Mouse (Mus musculus) neural tube, embryonic 10.5 days (tissue): ENCODE data around the gene Rasef.
A peak's percentile ranks its signal among the peaks of the same experiment; 100 is the strongest.
"Not testable (repeated sequence)": the region's sequence is repeated elsewhere in the genome, so short reads cannot be mapped to it uniquely, and the experiment has no call there.

Source experiments
- DNase-seq: peaks from one replicate; pipeline ENCODE4 v3.0.0-alpha.2; 2017; ENCODE audit warnings: low spot score; ENCODE audit errors: extremely low spot score

The Rasef gene

DNA sequence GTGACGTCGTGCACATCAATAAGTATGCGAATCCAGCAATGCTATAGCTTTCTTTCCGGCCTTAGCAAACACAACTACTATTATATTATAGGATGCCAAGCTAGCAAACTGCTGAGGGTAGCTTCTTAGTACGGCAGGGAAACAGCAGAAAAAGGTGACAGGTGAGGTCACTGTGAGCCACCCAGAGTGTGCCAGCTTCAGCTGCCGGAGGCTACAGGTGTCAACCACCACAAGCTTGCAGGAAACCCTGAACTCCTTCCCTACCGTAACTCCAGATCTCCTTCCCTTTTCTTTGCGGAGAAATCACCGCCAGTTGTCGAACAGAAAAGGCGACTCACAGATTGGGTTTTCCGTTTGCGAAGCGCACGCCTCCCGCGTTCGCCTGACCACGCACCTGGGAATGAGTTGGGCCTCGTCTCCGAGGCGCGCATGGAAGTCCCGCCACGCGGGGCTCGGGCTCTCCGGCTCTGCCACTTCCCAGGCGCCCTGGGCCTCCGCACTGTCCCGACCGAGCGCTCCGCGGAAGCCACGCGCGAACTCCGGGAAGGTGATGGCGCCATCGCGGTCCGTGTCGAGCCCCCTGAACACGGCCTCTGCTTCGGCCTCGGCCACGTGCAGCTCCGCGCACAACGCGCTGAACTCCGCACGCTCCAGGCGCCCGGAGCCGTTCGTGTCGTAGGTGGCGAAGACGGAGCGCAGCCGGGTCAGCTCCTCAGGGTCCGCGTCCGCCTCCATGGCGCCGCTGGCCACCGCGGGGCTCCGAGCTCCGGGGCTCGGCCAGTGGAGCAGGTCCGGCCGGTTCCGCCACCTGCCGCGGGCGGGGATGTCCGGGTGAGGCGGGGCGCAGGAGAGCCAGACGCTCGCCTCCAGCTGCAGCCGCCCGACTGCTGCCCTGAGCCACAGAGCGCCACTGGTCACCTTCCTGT, at the start of gene Rasef:
Rasef (minus strand) TSS at position 735 of the 926 bp plus-strand sequence.
- peak; percentile 70 for DNase-seq

DNA sequence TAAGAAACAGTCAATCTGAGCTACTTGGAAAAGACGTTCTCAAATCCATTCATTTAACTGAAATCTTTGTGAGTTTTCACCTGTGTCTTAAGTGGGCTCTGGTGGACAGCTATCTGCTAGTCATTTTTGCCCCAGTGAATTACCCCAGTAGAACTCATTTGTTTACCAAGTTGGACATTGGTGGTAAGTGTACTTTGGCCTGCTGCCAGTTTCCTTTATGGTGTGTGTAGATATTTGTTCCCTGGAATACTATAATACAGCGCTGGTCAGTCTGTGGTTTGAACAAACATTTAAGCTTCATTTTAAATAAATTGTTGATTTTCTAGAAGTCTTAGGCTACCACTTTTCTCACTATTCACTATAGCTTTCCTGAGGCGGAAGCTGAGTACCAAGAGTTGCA, 35.8 kb upstream of the Rasef start:
- no peak for DNase-seq

DNA sequence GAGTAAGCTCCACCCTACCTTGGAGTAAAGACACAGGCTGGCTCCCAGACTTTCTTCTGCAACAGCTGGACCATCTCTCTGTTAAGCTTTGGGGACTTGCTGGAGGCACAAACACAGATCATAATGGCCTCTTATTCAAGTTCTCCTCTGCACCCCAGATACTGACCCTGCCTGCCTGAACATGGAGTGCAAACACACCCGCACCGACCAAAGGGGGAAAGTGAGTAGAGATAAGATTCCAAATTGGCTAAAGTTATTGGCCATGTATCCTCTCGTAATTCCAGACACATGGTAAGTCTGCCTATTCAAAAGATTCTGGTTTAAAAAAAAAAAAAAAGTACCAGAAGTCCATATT, 369 bp upstream of the Rasef start:
- DNase-seq: no peak

DNA sequence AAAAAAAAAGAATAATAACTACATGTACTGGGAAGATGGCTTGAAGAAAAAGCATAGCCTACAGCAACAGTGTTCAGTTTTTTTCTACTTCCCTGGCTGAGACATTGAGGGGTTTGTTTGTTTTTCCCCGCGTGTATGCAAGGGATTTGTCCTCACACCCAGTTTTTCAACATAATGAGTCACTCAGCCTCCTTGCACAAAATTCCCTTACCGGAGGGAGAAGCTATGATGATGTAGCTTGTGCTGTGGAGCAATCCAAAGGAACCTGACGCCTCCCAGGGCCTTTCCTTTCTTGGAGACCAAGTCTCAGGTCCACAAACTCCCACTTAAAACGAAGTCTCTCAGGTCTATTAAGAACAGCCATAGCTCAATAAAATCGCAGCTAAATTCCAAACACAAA, 1.3 kb downstream of the Rasef start:
- no peak for DNase-seq

DNA sequence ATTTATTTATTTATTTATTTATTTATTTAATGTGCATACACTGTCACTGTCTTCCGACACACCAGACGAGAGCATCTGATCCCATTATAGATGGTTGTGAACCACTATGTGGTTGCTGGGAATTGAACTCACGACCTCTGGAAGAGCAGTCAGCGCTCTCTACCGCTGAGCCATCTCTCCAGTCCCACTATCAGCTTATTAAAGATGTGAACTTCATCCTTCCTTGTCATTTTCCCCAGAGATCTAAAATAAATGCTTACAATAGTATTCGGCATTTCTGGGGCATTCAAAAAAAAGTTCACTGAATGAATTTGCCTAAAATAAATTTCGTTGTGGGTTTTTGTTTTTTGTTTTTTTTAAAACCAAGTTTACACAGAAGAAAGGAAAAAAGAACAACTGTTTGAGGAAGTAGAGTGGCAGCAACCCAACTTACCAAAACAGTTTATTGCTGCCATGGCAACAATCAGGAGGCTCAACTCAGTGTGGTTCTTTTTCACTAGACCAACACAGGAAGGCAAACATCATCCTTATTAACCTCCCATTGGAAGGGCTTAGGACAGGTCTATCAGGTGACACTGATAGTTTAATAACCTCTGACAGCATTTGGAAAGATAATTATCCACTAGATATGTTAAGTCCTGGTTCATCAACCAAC, 2.6 kb downstream of the Rasef start:
- DNase-seq: no peak

DNA sequence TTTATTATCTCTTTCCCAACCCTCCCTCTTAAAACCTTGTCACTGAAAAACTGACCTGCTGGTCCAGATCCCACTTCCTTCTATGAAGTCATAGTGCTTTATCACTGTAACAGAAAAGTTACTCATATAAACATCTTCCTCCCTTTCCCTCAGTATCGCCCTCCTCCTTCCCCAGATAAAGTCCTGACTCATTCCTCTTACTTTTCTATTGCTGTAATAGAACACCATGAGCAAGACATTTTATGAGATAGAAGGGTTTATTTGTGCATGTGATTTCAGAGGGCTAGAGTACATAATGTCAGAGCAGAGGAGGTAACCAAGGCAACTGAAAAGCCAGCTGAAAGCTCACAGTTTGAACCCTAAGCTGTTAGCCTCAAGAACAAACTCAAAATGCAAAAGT, 6.6 kb downstream of the Rasef start:
- DNase-seq: no peak

DNA sequence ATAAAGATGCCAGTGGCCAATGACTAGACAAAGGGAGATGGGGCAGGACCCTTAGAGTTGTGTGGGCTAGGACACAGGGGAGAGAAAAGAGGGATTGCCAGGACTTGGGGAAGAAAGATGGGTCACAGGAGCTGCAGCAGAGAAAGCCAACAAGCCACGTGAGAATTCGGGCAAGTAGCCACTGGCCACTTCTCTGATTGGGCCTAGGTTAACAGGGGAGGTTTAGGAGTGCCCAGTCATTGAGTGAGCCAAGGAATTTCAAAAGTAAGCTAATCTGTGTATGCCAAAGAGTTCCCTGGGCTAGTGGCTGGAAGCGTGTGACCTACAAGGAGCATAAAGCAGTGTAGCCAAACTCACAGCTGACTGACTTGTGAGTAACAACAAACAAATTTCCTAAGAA, 9.7 kb downstream of the Rasef start:
- no peak for DNase-seq

DNA sequence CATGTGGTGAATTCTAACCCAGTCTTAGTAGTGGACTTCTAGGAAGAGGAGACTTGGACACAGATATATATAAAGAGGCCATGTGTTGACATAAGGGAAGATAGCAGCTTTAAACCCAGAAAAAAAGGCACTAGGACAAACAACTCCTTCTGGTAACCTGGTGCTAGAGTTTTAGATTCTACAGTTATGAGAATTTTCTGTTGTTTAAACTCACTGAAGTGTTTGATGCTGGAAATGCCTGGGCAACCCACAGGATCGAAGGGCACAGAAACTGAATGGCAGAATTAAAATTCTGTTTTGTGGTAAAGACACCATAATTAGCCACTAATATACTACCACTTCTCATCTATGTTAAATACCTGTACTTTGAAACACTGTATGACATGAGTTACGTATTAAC, 15.5 kb downstream of the Rasef start:
- no peak for DNase-seq

DNA sequence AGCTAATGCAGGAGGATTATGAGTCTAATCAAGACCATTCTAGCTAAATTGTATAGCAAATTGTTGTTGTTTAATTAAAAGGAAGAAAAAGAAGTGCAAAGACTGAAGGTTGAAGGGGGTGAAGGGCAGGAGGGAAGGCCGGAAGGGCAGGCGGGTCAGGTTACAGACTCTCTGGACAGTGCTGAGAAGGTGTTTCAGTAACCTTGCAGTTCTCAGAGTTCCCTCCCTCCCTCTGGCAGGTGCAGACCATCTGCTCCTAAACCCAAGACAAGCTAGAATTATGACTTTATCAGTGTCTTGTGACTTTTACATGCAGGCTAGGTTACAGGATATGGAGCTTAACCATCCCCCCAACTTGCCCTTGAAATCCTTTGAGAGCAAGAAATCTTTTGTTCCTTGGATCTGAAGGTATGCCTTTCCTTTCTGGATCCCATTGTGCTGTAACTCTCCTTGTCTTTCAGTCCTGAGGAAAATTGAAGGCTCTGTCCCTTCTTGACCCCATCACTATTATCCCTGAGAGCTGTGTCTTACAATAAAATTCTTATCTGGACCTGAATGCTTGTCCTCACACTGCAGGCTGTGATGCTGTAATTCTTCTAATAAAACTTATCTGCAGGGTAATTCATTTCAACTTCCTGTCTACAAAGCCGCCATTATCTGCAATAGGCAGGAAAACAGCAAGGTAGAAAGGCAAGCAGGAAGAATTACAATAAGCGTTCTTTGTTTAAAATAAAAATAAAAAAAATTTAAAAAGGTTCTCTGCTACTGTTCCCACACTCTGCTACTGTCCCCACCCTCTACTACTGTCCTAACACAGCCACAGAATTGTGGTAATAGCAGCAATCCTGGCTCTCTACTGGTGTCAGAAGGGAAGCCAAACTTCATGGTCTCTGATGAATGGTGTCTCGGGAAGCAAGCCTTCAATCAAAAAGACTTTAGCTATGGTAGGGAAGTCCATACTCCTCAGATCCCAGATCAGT, 16.7 kb downstream of the Rasef start:
- DNase-seq: no peak

DNA sequence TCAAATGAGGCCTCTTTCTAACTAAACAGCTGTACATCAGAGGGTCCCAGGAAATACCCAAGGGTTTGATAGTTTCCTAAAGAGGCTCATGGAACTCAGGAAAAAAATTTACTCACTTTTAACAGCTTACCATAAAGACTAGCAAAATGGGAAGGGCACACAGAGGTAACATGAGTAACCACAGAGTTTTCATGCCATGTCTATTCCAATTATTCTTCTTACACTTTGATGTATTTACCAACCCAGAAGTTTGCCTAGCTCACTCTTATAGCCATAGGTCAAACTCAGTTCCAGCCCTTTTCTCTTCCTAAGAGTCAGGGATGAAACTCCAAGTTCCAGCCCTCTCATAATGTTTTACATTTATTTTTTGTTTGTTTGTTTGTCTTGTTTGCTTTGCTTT, 18.8 kb downstream of the Rasef start:
- no peak for DNase-seq

DNA sequence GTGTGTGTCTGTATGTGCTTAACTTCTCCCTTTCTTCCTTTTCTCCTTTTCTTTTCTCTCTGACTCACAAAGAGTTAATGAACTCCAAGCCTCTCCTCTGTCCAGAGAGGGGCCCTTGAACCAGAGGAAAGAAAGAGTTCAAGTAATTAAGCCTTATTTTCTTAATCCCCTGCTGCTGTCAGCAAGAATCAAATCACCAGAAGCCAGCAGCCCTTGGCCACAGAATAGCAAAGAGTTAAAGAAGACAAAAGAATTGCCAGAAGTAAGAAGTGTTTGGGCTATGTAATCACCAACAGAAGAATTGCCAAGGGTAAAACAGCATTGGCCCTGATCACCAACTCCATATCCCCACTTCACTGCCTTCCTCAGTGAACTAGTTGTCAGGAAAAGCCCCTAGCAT, 20.2 kb downstream of the Rasef start:
- DNase-seq: no peak

DNA sequence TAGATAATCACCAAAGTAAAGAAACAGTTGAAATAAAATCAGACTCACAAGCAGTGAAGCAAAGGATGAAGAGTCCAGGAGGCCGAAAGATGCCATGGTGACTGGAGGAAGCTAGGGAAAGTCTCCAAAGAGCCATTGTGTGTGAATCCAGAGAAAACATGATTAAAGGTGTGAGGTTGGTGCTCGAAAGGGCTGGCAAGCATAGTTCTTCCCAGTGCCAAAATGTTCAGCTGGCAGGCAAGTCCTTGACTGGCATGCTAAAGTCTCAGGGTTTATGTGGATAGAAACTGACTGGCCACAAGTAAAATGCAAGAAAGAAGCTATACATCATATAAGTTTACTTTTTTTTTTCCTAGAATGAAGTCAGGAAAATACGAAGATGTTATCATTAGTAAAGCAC, 22.6 kb downstream of the Rasef start:
- DNase-seq: no peak

DNA sequence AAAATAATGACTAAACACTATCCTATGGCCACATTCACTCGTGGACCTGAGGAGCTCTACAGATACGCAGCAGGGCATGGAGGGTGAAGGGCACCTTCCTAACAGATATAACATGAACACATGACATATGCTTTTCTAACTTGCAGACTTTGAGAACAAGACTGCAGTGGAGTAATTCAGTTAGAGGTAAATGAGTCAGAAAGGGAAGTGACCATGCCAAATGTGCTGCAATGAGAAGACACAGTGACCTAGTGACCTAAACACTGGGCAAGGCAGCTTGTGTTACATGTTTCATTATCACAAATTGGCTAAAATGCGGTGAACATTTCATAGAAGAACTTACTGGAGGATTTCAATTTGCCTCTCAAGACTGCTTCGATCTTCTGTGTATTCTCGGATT, 42.6 kb downstream of the Rasef start:
- DNase-seq: no peak

DNA sequence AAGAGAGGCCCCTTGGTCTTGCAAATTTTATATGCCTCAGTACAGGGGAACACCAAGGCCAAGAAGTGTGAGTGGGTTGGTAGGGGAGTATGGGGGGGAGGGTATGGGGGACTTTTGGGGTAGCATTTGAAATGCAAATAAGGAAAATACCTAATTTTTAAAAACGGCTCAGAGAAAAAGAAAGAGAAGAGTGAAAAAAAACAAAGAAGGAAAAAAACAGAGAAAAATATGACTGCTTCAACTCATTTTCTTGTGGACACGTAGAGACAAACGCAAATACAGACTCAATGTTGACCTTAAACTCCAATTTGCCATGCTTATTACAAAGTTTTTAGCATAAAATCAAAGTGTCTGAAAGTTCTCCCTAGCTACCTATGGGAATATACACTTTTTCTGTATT, 51.4 kb downstream of the Rasef start:
- DNase-seq: no peak

DNA sequence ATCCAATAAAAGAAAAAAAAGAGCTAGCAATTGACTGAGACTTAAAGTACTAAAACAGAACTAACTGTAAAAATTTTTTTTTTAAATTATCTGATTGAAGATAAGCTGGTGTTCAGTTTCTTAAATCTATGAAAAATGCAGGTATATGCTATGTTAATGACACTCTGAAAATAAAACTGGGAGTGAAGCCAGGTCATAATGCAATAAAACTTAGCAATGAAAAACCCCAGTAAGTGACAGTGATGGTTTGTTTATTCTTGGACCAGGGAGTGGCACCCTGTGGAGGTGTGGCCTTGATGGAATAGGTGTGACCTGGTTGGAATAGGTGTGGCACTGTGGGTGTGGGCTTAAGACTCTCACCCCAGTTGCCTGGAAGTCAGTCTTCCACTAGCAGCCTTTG, 71.0 kb downstream of the Rasef start:
- DNase-seq: no peak

DNA sequence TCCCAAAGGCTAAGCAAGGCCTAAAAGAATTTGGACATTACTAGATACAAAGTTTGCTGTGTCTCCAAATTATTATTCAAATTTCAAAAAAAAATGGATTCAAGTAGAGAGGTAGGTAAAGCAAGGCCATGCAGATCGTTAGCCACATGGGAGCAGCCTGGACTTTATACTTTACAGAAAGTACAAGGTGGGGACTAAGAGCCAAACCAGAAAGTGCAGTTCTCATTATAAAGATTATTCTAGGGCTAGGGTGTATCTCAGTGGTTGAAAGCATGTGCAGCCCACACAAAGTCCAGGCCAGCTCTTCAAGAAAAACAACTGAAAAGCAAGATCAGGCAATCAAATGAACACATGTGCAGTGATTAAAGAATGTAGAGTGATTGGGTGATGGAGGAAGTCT, 72.0 kb downstream of the Rasef start:
- DNase-seq: no peak

DNA sequence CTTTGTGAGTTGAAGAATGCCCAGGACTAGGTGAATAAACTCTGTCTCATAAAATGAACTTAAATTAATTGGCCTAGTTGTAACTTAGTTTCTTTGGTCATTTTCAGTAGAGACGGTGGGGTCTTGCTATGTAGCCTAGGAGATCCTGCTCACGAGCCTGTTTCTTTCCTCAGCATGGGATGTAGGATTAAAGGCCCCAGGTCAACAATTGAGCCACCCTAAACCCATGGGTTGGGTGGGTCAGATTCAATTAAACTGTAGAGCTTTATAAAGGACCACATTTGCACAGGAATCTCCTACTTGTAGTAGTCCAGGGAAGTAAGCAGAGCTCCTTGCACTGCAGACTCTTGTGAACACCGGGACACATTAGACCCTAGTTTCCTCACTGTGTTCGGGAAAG, 107.6 kb downstream of the Rasef start, which contains the start of gene Gm428:
Gm428 (plus strand) TSS at position 301 of the 400 bp plus-strand sequence.
- not testable (repeated sequence) for DNase-seq

DNA sequence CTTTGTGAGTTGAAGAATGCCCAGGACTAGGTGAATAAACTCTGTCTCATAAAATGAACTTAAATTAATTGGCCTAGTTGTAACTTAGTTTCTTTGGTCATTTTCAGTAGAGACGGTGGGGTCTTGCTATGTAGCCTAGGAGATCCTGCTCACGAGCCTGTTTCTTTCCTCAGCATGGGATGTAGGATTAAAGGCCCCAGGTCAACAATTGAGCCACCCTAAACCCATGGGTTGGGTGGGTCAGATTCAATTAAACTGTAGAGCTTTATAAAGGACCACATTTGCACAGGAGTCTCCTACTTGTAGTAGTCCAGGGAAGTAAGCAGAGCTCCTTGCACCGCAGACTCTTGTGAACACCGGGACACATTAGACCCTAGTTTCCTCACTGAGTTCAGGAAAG, 122.7 kb downstream of the Rasef start, which contains the start of gene Gm11239:
Gm11239 (plus strand) TSS at position 301 of the 400 bp plus-strand sequence.
- not testable (repeated sequence) for DNase-seq
